Mouse (Mus musculus) induced T-regulatory cell, adult 2 months (primary cell): ENCODE data around the gene Nhsl1.
"Not testable (repeated sequence)": the region's sequence is repeated elsewhere in the genome, so short reads cannot be mapped to it uniquely, and the experiment has no call there.

ENCODE experiments used
- DNase-seq: peaks from one replicate; pipeline ENCODE4 v3.0.0-alpha.2; 2012; ENCODE audit warnings: low read depth

The Nhsl1 gene

DNA sequence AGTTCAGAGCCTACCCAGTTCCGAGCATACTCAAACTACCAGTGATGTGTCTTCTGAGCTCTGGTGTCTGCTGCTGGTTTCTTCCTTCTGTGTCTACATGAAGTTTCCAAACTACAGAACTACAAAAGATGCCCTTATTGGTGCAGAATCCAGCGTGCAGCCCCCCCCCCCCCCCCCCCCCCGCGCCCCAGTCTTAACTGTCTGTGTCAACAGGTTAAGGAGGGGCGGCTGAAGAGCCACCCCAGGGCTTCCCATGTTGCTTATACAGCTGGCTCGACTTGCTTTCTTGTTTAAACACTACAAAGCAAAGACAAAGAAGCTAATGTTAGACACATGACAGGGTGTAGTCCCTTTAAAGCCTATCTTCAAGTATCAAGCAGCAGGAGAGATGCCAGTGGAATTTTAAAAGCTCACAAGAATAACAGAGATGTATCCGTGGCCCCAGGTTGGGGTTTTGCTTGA lies 127.6 kb downstream of the Nhsl1 start:
- DNase-seq = no peak

DNA sequence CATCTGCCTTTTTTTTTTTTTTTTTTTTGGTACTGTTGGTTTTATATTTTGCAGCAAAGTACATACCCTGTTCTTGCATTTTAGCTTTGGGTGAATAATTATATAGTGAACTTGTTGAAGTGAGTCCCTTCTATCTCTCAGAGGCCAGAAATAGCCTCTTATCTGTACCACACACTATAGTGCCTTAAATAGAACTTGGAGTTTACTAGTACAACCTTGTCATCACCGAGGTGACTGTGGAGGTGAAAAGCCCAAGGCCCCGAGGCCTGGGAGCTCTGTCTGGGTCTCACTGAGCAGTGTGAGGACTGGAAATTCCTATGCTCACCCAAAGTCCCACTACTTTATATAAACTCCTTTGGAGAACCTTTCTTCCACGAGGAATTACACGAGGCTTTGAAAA lies 128.5 kb downstream of the Nhsl1 start:
- no peak for DNase-seq

DNA sequence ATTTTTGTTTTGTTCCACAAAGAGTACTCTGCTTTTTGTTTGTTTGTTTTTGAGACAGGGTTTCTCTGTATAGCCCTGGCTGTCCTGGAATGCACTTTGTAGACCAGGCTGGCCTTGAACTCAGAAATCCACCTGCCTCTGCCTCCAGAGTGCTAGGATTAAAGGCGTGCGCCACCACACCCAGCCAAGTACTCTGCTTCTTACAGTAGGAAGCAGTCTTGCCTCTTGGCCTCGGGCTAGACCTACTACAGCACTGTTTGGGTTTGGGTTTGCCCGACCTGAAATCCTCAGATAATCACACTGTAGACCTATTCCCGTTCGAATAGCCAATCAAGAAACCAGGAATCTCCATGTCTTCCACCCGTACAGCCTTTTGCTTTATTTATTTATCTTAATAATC lies 130.1 kb downstream of the Nhsl1 start:
- not testable (repeated sequence) for DNase-seq

DNA sequence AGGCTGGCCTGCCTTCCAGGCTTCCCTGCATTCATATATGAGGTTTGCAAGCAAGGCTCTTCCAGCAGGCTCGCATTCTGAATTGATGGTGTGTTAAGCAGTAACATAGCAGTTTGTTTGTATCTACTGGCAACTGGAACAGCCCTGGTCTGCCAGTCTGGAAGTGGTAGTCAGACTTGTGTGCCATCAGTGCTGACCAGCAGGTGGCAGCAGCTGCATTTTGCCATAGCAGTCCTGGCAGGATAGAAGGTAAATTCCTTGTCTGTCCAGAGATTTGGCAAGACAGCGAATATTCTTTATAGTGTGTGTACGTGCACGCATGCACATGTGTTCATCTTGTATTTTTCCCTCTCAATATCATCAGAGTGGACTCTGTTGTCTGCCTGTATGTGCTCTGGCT lies 134.6 kb downstream of the Nhsl1 start:
- DNase-seq = peak; percentile 56

DNA sequence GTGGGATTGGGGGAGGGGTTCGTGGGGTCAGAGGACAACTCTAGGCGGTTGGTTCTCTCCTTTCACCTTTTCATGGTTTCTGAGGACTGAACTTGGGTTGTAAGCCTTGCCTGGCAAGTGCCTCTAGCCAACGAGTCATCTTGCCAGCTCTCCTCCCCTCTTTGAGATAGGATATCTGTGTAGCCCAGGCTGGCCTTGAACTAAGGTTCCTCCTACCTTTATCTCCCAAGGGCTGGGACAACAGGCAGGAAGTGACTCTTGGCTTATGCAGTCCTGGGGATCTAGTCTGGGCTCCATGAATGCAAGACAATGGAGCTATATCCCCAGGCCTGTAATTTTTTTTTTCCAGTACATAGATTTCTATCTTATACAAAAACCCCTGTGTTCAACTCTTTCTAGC lies 135.4 kb downstream of the Nhsl1 start:
- DNase-seq = no peak

DNA sequence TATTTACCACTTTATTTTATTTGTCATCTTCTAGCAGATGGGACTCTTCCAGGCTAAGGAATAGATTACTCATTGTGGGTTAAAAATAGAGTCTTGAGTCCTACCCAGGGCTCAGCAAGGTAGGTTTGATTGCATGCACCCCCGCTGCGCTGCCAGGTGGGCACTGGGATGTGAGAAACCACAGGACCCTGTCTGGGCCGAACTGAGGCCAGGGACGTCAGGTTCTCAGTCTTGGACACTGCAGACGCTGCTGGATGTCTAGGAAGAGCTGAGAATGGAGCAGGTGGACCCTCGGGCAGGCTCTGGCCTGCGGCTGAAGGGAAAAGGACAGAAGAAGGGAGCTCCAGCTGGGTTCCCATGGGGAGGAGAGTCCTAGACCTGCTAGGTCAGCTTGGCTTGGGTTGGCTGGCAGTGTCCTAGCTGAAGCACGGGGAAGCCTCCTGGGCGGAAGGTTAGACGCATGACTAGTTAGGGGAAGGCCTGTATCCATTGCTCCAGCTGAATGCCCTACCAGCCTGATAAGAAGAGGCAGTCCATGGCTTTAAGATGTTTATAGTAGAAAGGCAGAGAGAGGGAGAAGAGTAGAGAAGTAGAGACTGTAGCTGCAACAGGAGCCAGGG lies 136.6 kb downstream of the Nhsl1 start:
- no peak for DNase-seq

DNA sequence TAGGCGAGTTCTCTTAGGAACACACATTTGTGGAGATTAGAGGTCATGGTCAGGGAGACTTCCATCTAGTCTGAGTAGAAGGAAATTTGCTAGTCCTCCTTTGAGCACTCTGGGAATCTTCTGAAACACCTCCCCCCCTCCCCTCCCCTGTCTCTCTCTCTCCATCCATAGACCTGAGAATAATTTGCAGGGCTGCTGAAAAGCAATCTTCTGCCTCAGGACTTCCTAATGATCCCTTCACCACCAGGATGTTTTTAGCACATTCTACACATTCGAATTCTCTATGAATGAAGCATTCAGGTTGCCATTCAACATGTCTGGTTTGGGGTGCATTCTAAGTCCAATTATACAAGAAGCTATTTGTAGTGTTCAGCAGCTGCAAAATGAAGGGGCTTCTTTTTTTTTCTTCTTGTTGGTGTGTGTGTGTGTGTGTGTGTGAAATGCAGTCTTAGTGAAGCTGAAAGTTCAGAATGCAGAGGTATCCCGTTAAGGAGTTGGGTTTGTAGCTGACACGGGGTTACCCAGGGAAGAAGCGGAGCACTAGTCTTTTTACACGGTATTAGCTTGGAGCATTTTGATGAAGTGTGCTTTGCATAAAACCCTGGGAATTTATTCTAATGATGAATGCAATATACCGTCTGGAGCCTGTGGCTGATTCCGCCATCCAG lies 139.2 kb downstream of the Nhsl1 start:
- no peak for DNase-seq

DNA sequence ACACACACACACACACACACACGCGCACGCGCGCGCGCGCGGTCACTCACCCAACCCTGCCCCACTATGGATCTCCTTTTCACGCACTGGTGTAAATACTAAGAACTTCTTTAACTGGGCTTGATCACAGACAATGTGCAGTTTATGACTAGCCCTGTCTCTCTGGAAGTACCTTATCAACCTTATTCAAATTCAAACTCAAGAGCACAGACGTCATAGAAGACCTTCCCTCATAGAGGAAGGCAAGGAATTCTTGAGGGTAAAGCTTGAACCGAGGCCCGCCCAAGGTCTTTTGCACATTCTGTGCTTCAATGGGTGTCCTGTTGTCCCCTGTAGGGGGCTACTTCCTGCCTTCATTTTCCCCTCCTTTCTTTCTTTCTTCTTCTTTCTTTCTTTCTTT lies 142.6 kb downstream of the Nhsl1 start:
- no peak for DNase-seq

DNA sequence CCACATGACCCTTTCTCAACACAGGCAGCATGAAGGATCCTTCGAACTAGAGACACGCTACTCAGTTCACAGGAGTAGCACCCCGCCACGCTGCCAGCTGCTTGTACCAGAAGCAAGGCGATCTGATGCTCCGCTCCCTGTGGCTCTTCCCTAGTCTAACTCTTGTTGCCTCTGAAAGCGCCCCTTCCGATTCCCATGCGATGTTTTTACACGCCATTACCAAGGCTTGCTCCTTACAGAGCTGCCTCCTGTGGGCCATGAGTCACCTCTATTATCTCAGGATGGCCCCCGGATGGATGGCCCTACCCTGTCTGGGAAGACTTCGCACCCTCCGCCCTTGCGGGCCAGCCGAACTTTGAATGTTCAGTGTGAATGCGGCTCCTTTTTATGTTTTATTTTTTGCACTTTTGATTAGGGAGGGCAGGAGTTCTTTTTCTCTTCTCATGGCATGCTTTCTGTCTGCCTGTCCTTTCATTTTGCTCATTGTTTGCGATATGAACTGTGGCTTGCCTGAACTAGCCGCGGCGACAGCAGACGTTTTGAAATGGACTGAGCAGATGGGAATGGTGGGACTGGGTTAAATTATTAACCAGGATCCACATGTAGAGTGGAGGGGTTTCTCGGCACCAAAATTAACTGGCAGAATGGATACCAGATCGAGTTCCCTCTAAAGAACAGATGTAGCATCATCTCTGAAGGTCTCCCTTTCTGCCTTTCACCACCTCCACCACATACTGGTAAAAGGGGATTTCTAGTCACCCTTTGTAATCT lies 144.5 kb downstream of the Nhsl1 start:
- DNase-seq = no peak

DNA sequence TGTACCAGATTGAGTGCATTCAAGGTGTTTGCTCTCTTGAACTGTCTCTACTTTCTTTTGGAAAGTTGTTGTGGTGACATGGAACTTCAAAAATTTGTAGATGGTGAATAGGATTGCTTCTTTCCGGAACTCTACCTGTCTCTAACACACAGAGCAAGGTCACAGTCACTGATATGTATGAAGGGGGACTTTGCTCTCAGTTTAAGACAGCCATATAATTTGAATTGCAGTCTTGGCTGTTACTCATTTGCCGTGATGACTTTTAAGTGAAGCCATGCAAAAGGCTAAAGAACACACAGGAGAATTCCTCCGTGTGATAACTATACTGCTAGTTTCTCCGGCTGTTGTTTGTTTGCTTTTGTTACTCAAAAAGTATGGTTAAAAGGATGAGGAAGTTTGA lies 149.6 kb downstream of the Nhsl1 start:
- no peak for DNase-seq

DNA sequence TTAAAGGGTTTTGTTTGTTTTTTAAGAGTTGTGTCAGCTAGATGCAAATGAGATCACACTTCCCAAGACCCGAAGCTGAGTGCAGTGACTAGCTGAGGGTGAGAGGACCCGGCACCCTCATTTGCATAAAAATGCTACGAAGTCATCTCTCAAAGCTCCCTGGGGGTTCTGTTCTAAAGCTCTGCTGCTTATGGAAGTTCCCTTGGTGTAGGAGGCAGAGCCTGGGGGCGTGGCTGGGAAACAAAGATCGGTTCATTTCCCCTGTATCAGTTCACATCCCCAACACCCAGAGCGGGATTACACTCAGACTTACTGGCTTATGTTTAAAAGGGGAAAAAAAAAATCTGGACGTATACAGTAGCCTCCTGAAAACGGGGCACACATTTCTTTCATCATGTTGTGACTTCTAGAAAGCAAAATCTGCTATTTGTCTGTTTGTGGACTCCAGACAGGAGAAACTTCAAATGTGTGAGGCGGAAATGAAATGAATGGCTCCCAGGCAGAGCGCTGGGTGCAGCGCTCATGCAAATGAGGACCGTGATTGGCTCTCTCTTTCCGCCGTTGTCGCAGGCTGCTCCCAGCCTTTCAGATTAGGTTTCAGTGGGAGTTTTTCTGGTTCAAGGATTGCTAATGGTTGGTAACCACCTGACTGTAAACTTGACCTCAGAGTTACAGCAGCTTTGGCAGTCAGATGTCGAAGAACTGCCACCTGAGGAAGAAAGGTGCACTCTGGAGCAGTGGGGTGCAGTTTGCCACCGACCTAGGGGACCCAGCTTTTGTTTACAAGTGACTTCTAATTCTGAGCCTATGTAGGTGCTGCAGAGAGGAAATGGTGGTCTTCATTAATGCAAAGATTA lies 150.7 kb downstream of the Nhsl1 start:
- DNase-seq = peak; percentile 51

DNA sequence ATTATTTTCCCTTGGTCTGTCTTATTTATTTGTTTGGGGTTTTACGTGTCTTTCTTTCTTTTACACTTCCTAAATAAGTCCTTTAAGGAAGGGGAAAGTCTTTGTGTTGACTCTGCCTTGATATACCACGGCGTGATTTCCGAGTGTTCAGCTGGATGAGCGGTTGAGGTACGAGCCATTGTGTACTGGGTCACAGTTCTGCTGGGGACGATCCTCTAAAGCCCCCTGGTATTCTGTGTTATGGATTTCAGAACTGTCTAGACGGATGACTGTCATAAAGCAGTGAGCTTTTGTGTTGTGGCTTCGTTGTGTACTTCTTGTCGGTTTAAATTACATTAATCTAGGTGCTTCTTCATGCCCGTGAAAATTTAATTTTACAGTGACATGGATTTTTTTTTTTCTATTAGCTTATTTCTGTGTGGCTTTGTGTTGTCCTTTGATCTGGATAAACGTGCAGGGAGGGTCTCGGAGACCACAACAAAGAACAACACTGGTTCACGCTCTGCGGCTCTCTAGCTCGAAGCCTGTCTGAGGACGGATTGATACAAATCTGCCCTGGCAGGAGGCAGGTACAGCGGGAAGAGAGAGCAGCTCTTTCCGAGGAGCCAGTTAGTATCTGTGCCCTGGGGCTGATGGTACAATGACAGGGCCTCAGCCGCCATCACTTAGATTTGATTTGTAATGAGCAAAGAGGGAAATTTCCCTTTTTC lies 151.7 kb downstream of the Nhsl1 start:
- peak; percentile 4 for DNase-seq

DNA sequence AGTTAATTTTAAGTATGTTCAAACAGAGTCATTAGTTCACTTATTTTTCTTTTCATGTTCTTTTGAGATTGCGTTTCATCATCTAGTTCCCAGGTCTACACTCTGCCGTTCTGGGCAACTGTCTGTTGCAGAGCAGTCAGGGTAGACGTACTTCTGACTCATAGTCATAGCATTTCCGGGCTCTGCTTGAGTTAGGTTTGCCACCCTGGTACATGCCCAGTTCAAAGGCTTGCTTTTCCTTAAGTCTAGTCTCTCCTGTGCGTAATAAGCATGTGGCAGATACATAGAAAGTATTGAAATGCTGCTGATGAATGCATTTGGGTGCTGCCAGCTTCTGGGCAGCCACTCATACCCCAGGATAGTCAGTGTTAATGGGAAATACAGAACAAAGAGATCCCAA lies 152.9 kb downstream of the Nhsl1 start:
- no peak for DNase-seq

DNA sequence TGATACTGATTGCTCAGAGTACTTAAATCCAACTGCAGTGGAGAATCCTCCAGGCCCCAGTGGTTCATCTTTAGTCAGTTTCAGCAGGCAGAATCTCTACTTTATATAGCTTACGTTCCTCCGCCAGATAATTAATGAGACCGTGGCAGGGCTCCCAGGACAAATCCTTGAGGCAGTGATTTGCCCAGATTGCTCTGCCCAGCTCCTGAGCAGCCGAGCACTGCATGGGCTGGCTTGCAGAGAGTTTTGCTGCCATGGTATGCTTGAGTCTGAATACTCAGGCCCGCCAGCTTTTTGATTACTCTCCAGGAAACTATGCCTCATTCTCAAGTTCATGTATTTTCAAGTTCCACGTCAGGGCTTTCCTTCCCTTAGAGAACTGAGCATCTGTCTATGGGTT lies 156.3 kb downstream of the Nhsl1 start:
- no peak for DNase-seq

DNA sequence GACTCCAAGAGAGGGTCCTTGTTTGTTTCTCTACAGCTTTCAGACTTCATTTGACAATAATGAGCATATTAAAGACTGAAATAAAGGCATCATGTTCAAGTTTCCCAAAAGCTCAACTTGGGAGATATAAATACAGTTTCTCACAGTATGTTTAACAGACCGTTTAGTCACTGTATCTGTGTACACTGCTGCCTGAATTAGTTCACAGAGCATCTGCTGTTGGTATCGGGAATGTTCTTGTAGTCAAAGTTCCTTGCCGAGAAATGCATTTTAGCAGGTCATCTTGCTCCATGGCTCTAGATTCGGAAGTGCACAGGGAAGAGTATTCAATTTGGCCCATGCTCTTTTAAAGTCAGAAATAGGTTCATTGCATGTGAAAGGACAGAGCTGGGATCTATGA lies 159.5 kb downstream of the Nhsl1 start:
- DNase-seq = no peak

DNA sequence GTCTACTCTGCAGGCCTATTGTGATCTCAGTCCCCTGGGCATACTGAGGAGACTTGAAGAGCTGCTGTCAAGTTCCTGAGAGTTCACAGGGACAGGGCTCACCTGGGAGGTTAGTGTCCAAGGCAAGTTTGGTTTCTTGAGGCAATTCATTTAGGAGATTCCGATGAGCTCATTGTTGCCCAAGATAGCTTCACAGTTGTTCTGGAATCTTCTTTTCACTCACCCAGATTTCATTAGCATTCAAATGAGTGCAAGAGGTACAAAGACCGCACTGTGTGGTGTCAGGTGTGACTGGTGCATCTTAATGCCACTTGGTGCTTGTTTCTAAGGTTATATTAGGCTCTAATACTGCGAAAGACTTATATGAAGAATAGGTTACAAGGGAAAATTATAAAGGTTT lies 160.5 kb downstream of the Nhsl1 start:
- DNase-seq = no peak

DNA sequence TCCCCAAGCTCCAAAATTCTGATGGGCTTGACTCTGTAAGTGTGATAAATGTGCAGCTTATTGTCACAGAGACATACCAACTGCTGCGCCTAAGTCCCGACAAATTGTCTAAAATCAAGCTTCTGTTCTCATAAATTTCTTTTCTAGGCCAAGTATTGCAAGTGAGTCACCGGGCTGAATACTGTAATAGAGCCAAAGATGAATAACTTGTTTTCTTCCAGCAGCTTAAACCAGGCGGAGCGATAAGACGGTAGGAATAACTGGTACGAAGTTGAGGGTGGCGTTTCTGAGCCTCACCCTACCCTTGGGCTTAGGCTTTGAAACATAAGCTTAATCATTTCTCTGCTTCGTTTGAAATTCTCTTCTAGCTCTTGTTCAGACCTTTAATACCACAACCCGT lies 162.1 kb downstream of the Nhsl1 start:
- DNase-seq = no peak

DNA sequence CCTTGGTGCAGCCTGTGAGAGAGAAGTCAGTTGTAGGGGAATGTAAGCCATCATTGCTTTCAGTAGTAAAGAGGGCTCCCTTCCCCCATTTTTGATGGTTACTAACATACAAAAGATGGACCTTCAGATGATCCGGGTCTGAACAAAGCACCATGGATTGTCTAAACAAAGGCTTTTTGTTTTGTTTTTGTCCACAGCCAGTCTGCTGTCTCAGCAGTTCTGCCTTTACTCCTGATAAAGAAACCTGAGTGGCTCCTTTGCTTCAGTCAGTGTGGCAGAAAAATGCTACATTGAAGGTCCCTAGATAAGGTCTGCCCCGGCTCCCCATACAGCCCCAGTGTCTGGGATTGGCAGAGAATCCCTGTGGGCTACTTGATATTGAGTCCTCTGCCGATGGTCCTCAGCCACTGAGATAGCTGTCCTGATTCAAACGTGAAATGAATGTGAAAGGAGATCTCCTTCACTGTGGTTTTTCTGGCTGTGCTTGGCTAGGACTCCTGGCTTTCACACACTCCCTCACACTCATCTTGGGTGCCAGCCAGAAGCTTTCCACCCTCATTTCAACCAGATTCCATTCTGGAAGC lies 163.9 kb downstream of the Nhsl1 start:
- DNase-seq = no peak

DNA sequence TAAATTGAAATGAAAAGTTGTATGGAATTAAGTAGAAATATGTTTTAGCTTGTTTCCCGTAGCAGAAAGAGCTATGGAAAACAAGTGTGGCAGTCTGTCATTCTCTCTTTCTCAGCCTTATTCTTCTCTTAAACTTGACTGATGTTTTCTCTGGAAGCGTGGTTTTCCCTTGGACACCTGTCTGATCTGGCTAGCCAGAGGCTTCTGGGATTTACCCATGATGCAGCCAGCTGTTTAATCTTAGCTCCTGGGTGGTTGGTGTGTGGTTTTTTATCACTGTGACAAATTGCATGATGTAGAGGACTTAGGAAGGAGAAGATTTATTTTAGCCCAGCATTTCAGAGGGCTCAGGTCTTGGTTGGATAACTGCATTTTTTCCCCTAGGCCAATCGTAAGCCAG lies 164.9 kb downstream of the Nhsl1 start:
- no peak for DNase-seq

DNA sequence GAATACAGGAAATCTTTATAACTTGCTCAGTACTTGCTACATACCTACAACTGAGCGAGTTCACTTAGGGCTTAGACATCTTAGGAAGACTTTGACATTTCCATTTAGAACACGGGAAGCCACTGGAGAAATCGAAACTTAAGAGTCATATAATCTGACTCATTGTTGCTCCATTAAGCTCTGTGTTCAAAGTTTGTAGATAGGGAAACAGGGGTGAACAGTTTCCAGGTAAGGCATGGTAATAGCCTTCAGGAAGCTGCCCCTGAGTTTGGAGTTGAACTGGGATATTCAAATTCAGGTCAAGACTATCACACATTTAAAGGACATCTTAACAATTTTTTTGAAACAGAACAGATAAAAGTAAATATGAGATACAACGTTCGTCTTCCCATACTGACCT lies 165.9 kb downstream of the Nhsl1 start:
- DNase-seq = no peak

DNA sequence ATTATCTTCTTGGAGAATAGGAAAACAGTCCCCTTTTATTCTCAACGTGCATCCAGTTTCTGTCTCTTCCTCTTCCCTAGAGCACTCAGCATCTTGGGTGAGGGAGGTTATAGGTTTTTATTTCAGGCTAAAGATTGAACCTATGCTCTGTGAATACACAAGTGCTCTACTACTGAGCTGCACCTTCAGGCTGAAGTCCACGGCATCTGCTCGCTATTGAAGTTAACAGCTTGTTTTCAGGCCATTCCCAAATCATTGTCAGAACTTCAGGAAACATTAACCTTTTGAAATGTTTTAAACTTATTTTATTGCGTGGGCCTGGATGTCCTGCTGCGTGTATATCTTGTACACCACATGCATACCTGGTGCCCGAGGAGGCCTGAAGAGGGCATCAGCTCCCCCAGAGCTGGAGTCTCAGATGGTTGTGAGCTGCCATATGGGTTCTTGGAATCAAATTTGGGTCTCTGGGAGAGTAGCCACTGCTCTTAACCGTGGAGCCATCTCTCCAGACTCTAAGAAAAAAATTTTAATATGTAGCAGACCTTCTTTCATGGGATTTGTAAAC lies 169.5 kb downstream of the Nhsl1 start:
- no peak for DNase-seq
